Mouse (Mus musculus) midbrain, embryonic 15.5 days (tissue): ENCODE measurements around the gene Ldah. TPM values are rescaled to one million over a fixed set of nuclear protein-coding genes. Genes with fewer than 3 reads are reported as not detected.

Source experiments
- ATAC-seq: fragments of 200-750 bp; cut with Nextera tagmentation; replicated peaks from 2 replicates; pipeline ENCODE4 v1.8.0; 2017; ENCODE audit warnings: moderate TSS enrichment
- H3K27ac ChIP-seq: fragments of 300-500 bp; sonication (generic); 2 replicates; pipeline ENCODE4 v1.5.1; 2015; ENCODE audit warnings: mild to moderate bottlenecking, inconsistent platforms
- H3K27me3 ChIP-seq: fragments of 300-500 bp; sonication (generic); replicated peaks from 2 replicates; pipeline ENCODE4 v1.6.1; 2015; ENCODE audit warnings: inconsistent platforms
- H3K36me3 ChIP-seq: fragments of 300-500 bp; sonication (generic); replicated peaks from 2 replicates; pipeline ENCODE4 v1.6.1; 2015; ENCODE audit warnings: inconsistent platforms
- H3K4me1 ChIP-seq: fragments of 300-500 bp; sonication (generic); 2 replicates; pipeline ENCODE4 v1.6.1; 2015; ENCODE audit warnings: inconsistent platforms
- H3K4me2 ChIP-seq: fragments of 300-500 bp; sonication (generic); 2 replicates; pipeline ENCODE4 v1.6.1; 2015; ENCODE audit warnings: inconsistent platforms, mild to moderate bottlenecking, moderate library complexity
- H3K4me3 ChIP-seq: fragments of 300-500 bp; sonication (generic); 2 replicates; pipeline ENCODE4 v1.5.1; 2015; ENCODE audit warnings: mild to moderate bottlenecking, inconsistent platforms
- H3K9ac ChIP-seq: fragments of 300-500 bp; sonication (generic); 2 replicates; pipeline ENCODE4 v1.6.1; 2015; ENCODE audit warnings: mild to moderate bottlenecking, inconsistent platforms
- H3K9me3 ChIP-seq: fragments of 300-500 bp; sonication (generic); 2 replicates; pipeline ENCODE4 v1.6.1; 2016; ENCODE audit warnings: inconsistent platforms
- WGBS: fragments of 180-500 bp; shearing (Covaris S2); methylation state at CpG from one replicate; pipeline ENCODE4 v1.1.7; 2015; ENCODE audit warnings: mixed read lengths; 5-methylcytosine and 5-hydroxymethylcytosine counted together
- polyA plus RNA-seq: library from polyadenylated mRNA; unstranded; fragments of >200 nt; fragmentation: Nextera tagmentation; extraction: Ambion mirVana; gene quantifications from 2 replicates; pipeline ENCODE4 v1.2.1, GENCODE M21; 2015

Ldah gene
- polyA plus RNA-seq, 1 experiment from 2014 or later = 67.7 TPM

GRCm38 (mm10) chr12:8289499-8289898 is 81.6 kb downstream of the Ldah start:
- no peaks in the 10 kb centered on the region for H3K36me3 ChIP-seq
- H3K27me3 ChIP-seq = peaks cover 9% of the 10 kb centered on the region; the same call in 1 of the 2 replicates
- no peak overlapping the region for H3K4me2 ChIP-seq
- H3K27ac ChIP-seq = no peak overlapping the region
- H3K9ac ChIP-seq = no peak overlapping the region
- WGBS = 95% methylated on average over 8 of the region's 8 CpGs
- ATAC-seq = no peak
- H3K4me1 ChIP-seq = peaks cover 15% of the 10 kb centered on the region
- H3K9me3 ChIP-seq = no peaks in the 10 kb centered on the region
- H3K4me3 ChIP-seq = no peak overlapping the region

- peak overlapping the region; percentile 18; the same call in 1 of the 2 replicates for H3K9ac ChIP-seq
- 30% methylated on average over 15 of the region's 15 CpGs for whole genome bisulfite sequencing
Measured at GRCm38 (mm10) chr12:8291157-8291853, 83.4 kb downstream of the Ldah start.

GRCm38 (mm10) chr12:8295307-8295913 is 87.5 kb downstream of the Ldah start:
- no peak for ATAC-seq
- H3K4me1 ChIP-seq = peaks cover 27% of the 10 kb centered on the region
- no peak overlapping the region for H3K27ac ChIP-seq
- 62% methylated on average over 6 of the region's 6 CpGs for WGBS
- no peak overlapping the region for H3K4me3 ChIP-seq
- no peak overlapping the region for H3K4me2 ChIP-seq
- H3K27me3 ChIP-seq = peaks cover 59% of the 10 kb centered on the region
- no peak overlapping the region for H3K9ac ChIP-seq
- no peaks in the 10 kb centered on the region for H3K36me3 ChIP-seq
- H3K9me3 ChIP-seq = no peaks in the 10 kb centered on the region

More at GRCm38 (mm10) chr12:8291157-8291853, 83.4 kb downstream of the Ldah start:
- Histone ChIP-seq H3K4me3 (no peak overlapping the region), H3K27ac (0 out of 2 replicates have a peak overlapping the region, but pooled peaks have one; percentile 26), H3K4me2 (peak overlapping the region; percentile 38), H3K27me3 (peaks cover 23% of the 10 kb centered on the region), H3K36me3 (no peaks in the 10 kb centered on the region), H3K9me3 (no peaks in the 10 kb centered on the region), H3K4me1 (peaks cover 15% of the 10 kb centered on the region)
- peak; percentile 79 for ATAC-seq

GRCm38 (mm10) chr12:8296154-8296553 is 88.2 kb downstream of the Ldah start:
- 83% methylated on average over 2 of the region's 2 CpGs for WGBS
- Histone ChIP-seq H3K9ac (no peak overlapping the region), H3K4me2 (no peak overlapping the region), H3K4me3 (no peak overlapping the region), H3K36me3 (no peaks in the 10 kb centered on the region), H3K4me1 (peaks cover 25% of the 10 kb centered on the region), H3K27ac (no peak overlapping the region), H3K9me3 (no peaks in the 10 kb centered on the region), H3K27me3 (peaks cover 66% of the 10 kb centered on the region)
- ATAC-seq = no peak

- WGBS = 8% methylated on average over 34 of the region's 34 CpGs
Measured at GRCm38 (mm10) chr12:8297586-8298214, 89.8 kb downstream of the Ldah start.

GRCm38 (mm10) chr12:8298361-8299142 is 90.6 kb downstream of the Ldah start:
- Histone ChIP-seq H3K27ac (no peak overlapping the region), H3K4me1 (peaks cover 27% of the 10 kb centered on the region), H3K9ac (no peak overlapping the region), H3K9me3 (no peaks in the 10 kb centered on the region), H3K27me3 (peaks cover 88% of the 10 kb centered on the region), H3K4me3 (peak overlapping the region; percentile 39), H3K4me2 (peak overlapping the region; percentile 62), H3K36me3 (no peaks in the 10 kb centered on the region)
- ATAC-seq = peak; percentile 7; the same call in 1 of the 2 replicates
- WGBS = under 1% methylated on average over 75 of the region's 85 CpGs

More at GRCm38 (mm10) chr12:8297586-8298214, 89.8 kb downstream of the Ldah start:
- H3K27me3 ChIP-seq = peaks cover 82% of the 10 kb centered on the region
- peak overlapping the region; percentile 62 for H3K4me2 ChIP-seq
- peak; percentile 11; the same call in 1 of the 2 replicates for ATAC-seq
- H3K9ac ChIP-seq = no peak overlapping the region
- no peak overlapping the region for H3K27ac ChIP-seq
- H3K4me1 ChIP-seq = peaks cover 27% of the 10 kb centered on the region
- H3K36me3 ChIP-seq = no peaks in the 10 kb centered on the region
- peak overlapping the region; percentile 39 for H3K4me3 ChIP-seq
- no peaks in the 10 kb centered on the region for H3K9me3 ChIP-seq

- no peaks in the 10 kb centered on the region for H3K9me3 ChIP-seq
- peaks cover 90% of the 10 kb centered on the region for H3K27me3 ChIP-seq
- no peak for ATAC-seq
- peaks cover 27% of the 10 kb centered on the region for H3K4me1 ChIP-seq
- no peak overlapping the region for H3K4me3 ChIP-seq
- no peak overlapping the region for H3K4me2 ChIP-seq
- no peak overlapping the region for H3K9ac ChIP-seq
- WGBS = 4% methylated on average over 34 of the region's 34 CpGs
- no peak overlapping the region for H3K27ac ChIP-seq
- H3K36me3 ChIP-seq = no peaks in the 10 kb centered on the region
Measured at GRCm38 (mm10) chr12:8299143-8300110, 91.5 kb downstream of the Ldah start.

- no peak overlapping the region for H3K4me3 ChIP-seq
- no peak overlapping the region for H3K9ac ChIP-seq
- ATAC-seq = no peak
- no peak overlapping the region for H3K27ac ChIP-seq
- 12% methylated on average over 10 of the region's 10 CpGs for WGBS
- no peaks in the 10 kb centered on the region for H3K36me3 ChIP-seq
- peaks cover 27% of the 10 kb centered on the region for H3K4me1 ChIP-seq
- peaks cover 89% of the 10 kb centered on the region for H3K27me3 ChIP-seq
- no peaks in the 10 kb centered on the region for H3K9me3 ChIP-seq
- H3K4me2 ChIP-seq = no peak overlapping the region
Measured at GRCm38 (mm10) chr12:8300111-8300480, 92.2 kb downstream of the Ldah start.

GRCm38 (mm10) chr12:8300521-8300920 is 92.6 kb downstream of the Ldah start:
- H3K9ac ChIP-seq = no peak overlapping the region
- H3K9me3 ChIP-seq = no peaks in the 10 kb centered on the region
- H3K27ac ChIP-seq = no peak overlapping the region
- H3K4me2 ChIP-seq = no peak overlapping the region
- 35% methylated on average over 5 of the region's 5 CpGs for WGBS
- ATAC-seq = no peak
- peaks cover 89% of the 10 kb centered on the region for H3K27me3 ChIP-seq
- no peak overlapping the region for H3K4me3 ChIP-seq
- H3K36me3 ChIP-seq = no peaks in the 10 kb centered on the region
- peaks cover 27% of the 10 kb centered on the region for H3K4me1 ChIP-seq

- Histone ChIP-seq H3K27ac (no peak overlapping the region), H3K9me3 (no peaks in the 10 kb centered on the region), H3K27me3 (peaks cover 90% of the 10 kb centered on the region), H3K4me2 (peak overlapping the region; percentile 72), H3K36me3 (no peaks in the 10 kb centered on the region), H3K4me3 (peak overlapping the region; percentile 44), H3K9ac (peak overlapping the region; percentile 37; the same call in 1 of the 2 replicates), H3K4me1 (peaks cover 27% of the 10 kb centered on the region)
- peak; percentile 24 for ATAC-seq
- WGBS = 3% methylated on average over 46 of the region's 46 CpGs
Measured at GRCm38 (mm10) chr12:8301011-8301814, 93.3 kb downstream of the Ldah start.
